Mouse (Mus musculus) ES-E14 (cell line): ENCODE results near the gene Slc2a13.

ENCODE experiments used
- CHD2 ChIP-seq: IDR thresholded peaks from 2 replicates; pipeline ENCODE4 v1.6.1; 2014; ENCODE audit warnings: mild to moderate bottlenecking, low read depth, low read length, inconsistent platforms
- HCFC1 ChIP-seq: IDR thresholded peaks from 2 replicates; pipeline ENCODE4 v1.6.1; 2012; ENCODE audit warnings: low read length, inconsistent platforms, borderline replicate concordance; ENCODE audit not compliant: insufficient read depth
- MAFK ChIP-seq: IDR thresholded peaks from 2 replicates; pipeline ENCODE4 v1.6.1; 2014; ENCODE audit warnings: mild to moderate bottlenecking, low read depth, low read length, inconsistent platforms; ENCODE audit not compliant: insufficient read depth
- ZC3H11A ChIP-seq: IDR thresholded peaks from 2 replicates; pipeline ENCODE4 v1.6.1; 2012; ENCODE audit warnings: low read depth, mild to moderate bottlenecking, inconsistent platforms, low read length, borderline replicate concordance

DNA sequence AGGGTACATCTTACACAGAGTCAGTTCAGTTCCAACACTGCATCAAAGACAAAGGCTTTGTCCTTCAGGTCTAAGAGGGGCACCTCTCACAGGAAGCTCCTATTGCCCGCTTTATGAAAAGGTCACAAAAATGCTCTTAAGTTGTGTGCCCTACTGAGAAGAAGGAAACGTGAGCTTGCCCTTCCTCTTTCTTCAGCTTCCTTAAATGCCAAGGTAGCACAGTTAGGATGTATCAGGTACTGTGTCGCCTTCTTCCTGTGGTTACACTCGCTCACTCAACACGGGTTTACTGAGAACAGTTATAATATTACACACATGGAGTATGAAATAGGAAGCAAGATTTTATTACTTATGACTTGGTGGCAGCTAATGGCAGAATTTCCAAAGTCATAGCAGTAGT is 335.8 kb downstream of the Slc2a13 start:
- TF ChIP-seq MAFK (no peak), HCFC1 (no peak), ZC3H11A (no peak), CHD2 (no peak)
